Mouse (Mus musculus) lung, embryonic 15.5 days (tissue): Measurements from ENCODE around the gene Casp3. TPM values are rescaled to one million over a fixed set of nuclear protein-coding genes. Genes with fewer than 3 reads are reported as not detected.

Experiments used
- ATAC-seq: fragments of 200-750 bp; cut with Nextera tagmentation; 2 replicates; pipeline ENCODE4 v1.8.0; 2017; ENCODE audit warnings: moderate number of reproducible peaks, borderline replicate concordance; ENCODE audit not compliant: low FRiP score, low TSS enrichment; ENCODE audit errors: extremely low read depth
- H3K27ac ChIP-seq: fragments of 300-500 bp; sonication (generic); 2 replicates; pipeline ENCODE4 v1.5.1; 2015; ENCODE audit warnings: moderate library complexity, mild to moderate bottlenecking, inconsistent platforms
- H3K27me3 ChIP-seq: fragments of 300-500 bp; sonication (generic); 2 replicates; pipeline ENCODE4 v1.6.1; 2015; ENCODE audit warnings: inconsistent platforms
- H3K36me3 ChIP-seq: fragments of 300-500 bp; sonication (generic); 2 replicates; pipeline ENCODE4 v1.6.1; 2015; ENCODE audit warnings: inconsistent platforms
- H3K4me1 ChIP-seq: fragments of 300-500 bp; sonication (generic); 2 replicates; pipeline ENCODE4 v1.6.1; 2015; ENCODE audit warnings: inconsistent platforms
- H3K4me2 ChIP-seq: fragments of 300-500 bp; sonication (generic); 2 replicates; pipeline ENCODE4 v1.6.1; 2015; ENCODE audit warnings: inconsistent platforms, mild to moderate bottlenecking, moderate library complexity
- H3K4me3 ChIP-seq: fragments of 300-500 bp; sonication (generic); 2 replicates; pipeline ENCODE4 v1.5.1; 2015; ENCODE audit warnings: mild to moderate bottlenecking, inconsistent platforms
- H3K9ac ChIP-seq: fragments of 300-500 bp; sonication (generic); 2 replicates; pipeline ENCODE4 v1.6.1; 2015; ENCODE audit warnings: inconsistent platforms
- H3K9me3 ChIP-seq: fragments of 300-500 bp; sonication (generic); 2 replicates; pipeline ENCODE4 v1.6.1; 2016; ENCODE audit warnings: inconsistent platforms
- WGBS: fragments of 180-500 bp; shearing (Covaris S2); methylation state at CpG from one replicate; pipeline ENCODE4 v1.1.7; 2015; 5-methylcytosine and 5-hydroxymethylcytosine counted together
- polyA plus RNA-seq: library from polyadenylated mRNA; unstranded; fragments of >200 nt; fragmentation: Nextera tagmentation; extraction: Ambion mirVana; gene quantifications from 2 replicates; pipeline ENCODE4 v1.2.1, GENCODE M21; 2015

The Casp3 gene
- polyA plus RNA-seq, 1 experiment from 2014 or later, result 99.2 TPM

- Histone ChIP-seq H3K9me3 (no peaks in the 10 kb centered on the region), H3K27me3 (no peaks in the 10 kb centered on the region), H3K27ac (no peak overlapping the region), H3K9ac (no peak overlapping the region), H3K4me2 (no peak overlapping the region), H3K4me1 (peaks cover 13% of the 10 kb centered on the region), H3K36me3 (0 out of 2 replicates have a peak, but pooled peaks cover 2% of the 10 kb centered on the region), H3K4me3 (no peak overlapping the region)
- ATAC-seq, result no peak
- WGBS, result 79% methylated on average over 8 of the region's 8 CpGs
Observed at GRCm38 (mm10) chr8:46611557-46611956, 5.5 kb upstream of the Casp3 start.

- H3K27ac ChIP-seq, result 0 out of 2 replicates have a peak overlapping the region, but pooled peaks have one; percentile 42
- H3K4me2 ChIP-seq, result no peak overlapping the region
- ATAC-seq, result no peak
- H3K9me3 ChIP-seq, result no peaks in the 10 kb centered on the region
- H3K4me1 ChIP-seq, result peaks cover 13% of the 10 kb centered on the region
- H3K9ac ChIP-seq, result no peak overlapping the region
- H3K27me3 ChIP-seq, result no peaks in the 10 kb centered on the region
- 63% methylated on average over 4 of the region's 4 CpGs for WGBS
- H3K36me3 ChIP-seq, result 0 out of 2 replicates have a peak, but pooled peaks cover 2% of the 10 kb centered on the region
- no peak overlapping the region for H3K4me3 ChIP-seq
Observed at GRCm38 (mm10) chr8:46612913-46613312, 4.2 kb upstream of the Casp3 start.

- Histone ChIP-seq H3K27me3 (no peaks in the 10 kb centered on the region), H3K36me3 (0 out of 2 replicates have a peak, but pooled peaks cover under 1% of the 10 kb centered on the region), H3K4me3 (no peak overlapping the region), H3K4me1 (peaks cover 15% of the 10 kb centered on the region), H3K27ac (peak overlapping the region; percentile 42; the same call in 1 of the 2 replicates), H3K4me2 (no peak overlapping the region), H3K9ac (no peak overlapping the region), H3K9me3 (no peaks in the 10 kb centered on the region)
- no peak for ATAC-seq
- 47% methylated on average over 4 of the region's 4 CpGs for WGBS
Observed at GRCm38 (mm10) chr8:46613377-46613776, 3.7 kb upstream of the Casp3 start.

- ATAC-seq, result no peak
- H3K4me3 ChIP-seq, result no peak overlapping the region
- H3K27me3 ChIP-seq, result no peaks in the 10 kb centered on the region
- H3K27ac ChIP-seq, result no peak overlapping the region
- H3K9me3 ChIP-seq, result no peaks in the 10 kb centered on the region
- peaks cover 25% of the 10 kb centered on the region for H3K4me1 ChIP-seq
- WGBS, result 76% methylated on average over 8 of the region's 8 CpGs
- no peak overlapping the region for H3K9ac ChIP-seq
- H3K36me3 ChIP-seq, result no peaks in the 10 kb centered on the region
- H3K4me2 ChIP-seq, result peak overlapping the region; percentile 80; the same call in 1 of the 2 replicates
Observed at GRCm38 (mm10) chr8:46615936-46616335, 1.2 kb upstream of the Casp3 start.

- Histone ChIP-seq H3K9ac (peak overlapping the region; percentile 86), H3K4me3 (peak overlapping the region; percentile 80), H3K4me2 (peak overlapping the region; percentile 80), H3K27ac (peak overlapping the region; percentile 90), H3K36me3 (no peaks in the 10 kb centered on the region), H3K4me1 (peaks cover 32% of the 10 kb centered on the region), H3K9me3 (no peaks in the 10 kb centered on the region), H3K27me3 (no peaks in the 10 kb centered on the region)
- under 1% methylated on average over 38 of the region's 38 CpGs for WGBS
- ATAC-seq, result peak; percentile 58
Observed at GRCm38 (mm10) chr8:46617690-46618620, 864 bp downstream of the Casp3 start.

- H3K9ac ChIP-seq, result peak overlapping the region; percentile 86
- no peaks in the 10 kb centered on the region for H3K9me3 ChIP-seq
- H3K4me1 ChIP-seq, result peaks cover 25% of the 10 kb centered on the region
- WGBS, result 5% methylated on average over 10 of the region's 10 CpGs
- no peak for ATAC-seq
- no peaks in the 10 kb centered on the region for H3K36me3 ChIP-seq
- peak overlapping the region; percentile 90; the same call in 1 of the 2 replicates for H3K27ac ChIP-seq
- H3K27me3 ChIP-seq, result no peaks in the 10 kb centered on the region
- peak overlapping the region; percentile 80 for H3K4me2 ChIP-seq
- peak overlapping the region; percentile 80 for H3K4me3 ChIP-seq
Observed at GRCm38 (mm10) chr8:46618639-46619320, 1.7 kb downstream of the Casp3 start.

GRCm38 (mm10) chr8:46622446-46623270, 5.6 kb downstream of the Casp3 start:
- Histone ChIP-seq H3K4me1 (peaks cover 34% of the 10 kb centered on the region), H3K4me2 (no peak overlapping the region), H3K9ac (no peak overlapping the region), H3K27ac (0 out of 2 replicates have a peak overlapping the region, but pooled peaks have one; percentile 50), H3K4me3 (no peak overlapping the region), H3K9me3 (no peaks in the 10 kb centered on the region), H3K27me3 (no peaks in the 10 kb centered on the region), H3K36me3 (no peaks in the 10 kb centered on the region)
- WGBS, result 51% methylated on average over 9 of the region's 9 CpGs
- peak; percentile 49; the same call in 1 of the 2 replicates for ATAC-seq

GRCm38 (mm10) chr8:46625166-46625565, 8.1 kb downstream of the Casp3 start:
- 4% methylated on average over 1 of the region's 1 CpGs for WGBS
- Histone ChIP-seq H3K4me2 (no peak overlapping the region), H3K4me1 (peaks cover 23% of the 10 kb centered on the region), H3K27me3 (no peaks in the 10 kb centered on the region), H3K4me3 (no peak overlapping the region), H3K36me3 (peaks cover 4% of the 10 kb centered on the region; the same call in 1 of the 2 replicates), H3K9me3 (no peaks in the 10 kb centered on the region), H3K27ac (peak overlapping the region; percentile 20), H3K9ac (no peak overlapping the region)
- ATAC-seq, result peak; percentile 78

- Histone ChIP-seq H3K27me3 (no peaks in the 10 kb centered on the region), H3K9me3 (no peaks in the 10 kb centered on the region), H3K27ac (no peak overlapping the region), H3K36me3 (peaks cover 10% of the 10 kb centered on the region), H3K4me3 (no peak overlapping the region), H3K4me1 (peaks cover 23% of the 10 kb centered on the region), H3K4me2 (no peak overlapping the region), H3K9ac (no peak overlapping the region)
- 94% methylated on average over 5 of the region's 5 CpGs for WGBS
- ATAC-seq, result no peak
Observed at GRCm38 (mm10) chr8:46626642-46627041, 9.6 kb downstream of the Casp3 start.

GRCm38 (mm10) chr8:46627881-46628280, 10.8 kb downstream of the Casp3 start:
- H3K9me3 ChIP-seq, result no peaks in the 10 kb centered on the region
- peaks cover 20% of the 10 kb centered on the region for H3K36me3 ChIP-seq
- peaks cover 13% of the 10 kb centered on the region for H3K4me1 ChIP-seq
- WGBS, result 77% methylated on average over 7 of the region's 7 CpGs
- ATAC-seq, result no peak
- no peaks in the 10 kb centered on the region for H3K27me3 ChIP-seq
- no peak overlapping the region for H3K4me2 ChIP-seq
- no peak overlapping the region for H3K27ac ChIP-seq
- no peak overlapping the region for H3K9ac ChIP-seq
- no peak overlapping the region for H3K4me3 ChIP-seq

GRCm38 (mm10) chr8:46628645-46629044, 11.6 kb downstream of the Casp3 start:
- no peak overlapping the region for H3K9ac ChIP-seq
- H3K4me2 ChIP-seq, result no peak overlapping the region
- no peaks in the 10 kb centered on the region for H3K27me3 ChIP-seq
- H3K27ac ChIP-seq, result no peak overlapping the region
- H3K36me3 ChIP-seq, result peaks cover 28% of the 10 kb centered on the region
- no peak overlapping the region for H3K4me3 ChIP-seq
- H3K9me3 ChIP-seq, result no peaks in the 10 kb centered on the region
- 94% methylated on average over 1 of the region's 1 CpGs for WGBS
- peaks cover 13% of the 10 kb centered on the region for H3K4me1 ChIP-seq
- no peak for ATAC-seq
